Mouse (Mus musculus) C2C12 (cell line): ENCODE data around the gene Utrn.

Source experiments
- CEBPB ChIP-seq: IDR thresholded peaks from one replicate; pipeline ENCODE4 v1.6.1; 2011; ENCODE audit warnings: low read depth, mild to moderate bottlenecking, control low read depth, moderate library complexity
- CTCF ChIP-seq: IDR thresholded peaks from one replicate; pipeline ENCODE4 v1.5.1; 2011; ENCODE audit not compliant: control insufficient read depth, insufficient read depth, insufficient read length
- MYOD1 ChIP-seq: IDR thresholded peaks from one replicate; pipeline ENCODE4 v1.6.1; 2011; ENCODE audit warnings: low read depth; ENCODE audit not compliant: control insufficient read depth, insufficient read length
- MYOG ChIP-seq: IDR thresholded peaks from one replicate; pipeline ENCODE4 v1.6.1; 2011; ENCODE audit not compliant: control insufficient read depth, insufficient read length; ENCODE audit errors: extremely low read depth
- USF1 ChIP-seq: IDR thresholded peaks from one replicate; pipeline ENCODE4 v1.6.1; 2011; ENCODE audit warnings: low read depth, mild to moderate bottlenecking, control low read depth, moderate library complexity

- TF ChIP-seq CTCF (no peak), MYOG (no peak), MYOD1 (no peak), CEBPB (no peak), USF1 (no peak)
Observed at GRCm38 (mm10) chr10:12716657-12717327, 152.4 kb downstream of the Utrn start.
